In the genomic region with DNA sequence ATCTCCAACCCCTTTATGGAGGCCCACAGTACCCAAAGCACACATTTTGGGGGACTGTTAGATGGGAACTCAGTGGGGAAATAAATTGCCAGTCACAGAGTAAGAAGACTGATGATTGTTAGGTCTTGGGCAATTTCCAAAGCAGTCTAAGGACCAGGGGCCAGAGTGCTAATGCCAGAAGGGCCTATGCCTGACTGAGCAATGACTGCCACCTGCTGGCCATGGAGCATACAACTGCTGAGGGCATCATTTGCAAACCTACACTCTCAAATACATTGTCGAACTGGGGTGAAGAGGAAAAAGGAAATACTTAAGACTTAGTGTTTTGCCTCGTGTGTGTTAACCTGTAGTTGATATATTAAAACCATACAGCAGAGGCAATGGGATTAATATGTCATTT, we compare ENCODE assay signal across 11 mouse cellular contexts. TPM values are rescaled to one million over a fixed set of nuclear protein-coding genes. Genes with fewer than 3 reads are reported as not detected.
A peak's percentile ranks its signal among the peaks of the same experiment; 100 is the strongest.
DNase-seq lines count a peak whose midpoint lies in the region; ATAC-seq and TF ChIP-seq lines count a peak whose summit lies in the region.
"Not testable (repeated sequence)": the region's sequence is repeated elsewhere in the genome, so short reads cannot be mapped to it uniquely, and the experiment has no call there.
"Had no signal": no experiment of that assay in that cellular context is flagged by ENCODE, and none has a peak within 500 bp of the region (broad histone marks: within the 10 kb centered on the region; RNA-seq: fewer than 3 reads in every experiment).

No protein-coding gene starts in this region.

- not testable (repeated sequence) for H3K4me3 ChIP-seq in forebrain, postnatal 0 days (ENCODE audit: low read depth, low read length); hindbrain, embryonic 15.5 days

- TF ChIP-seq CTCF in forebrain, postnatal 0 days (IDR thresholded peaks at IDR 0.05; ENCODE audit: low read depth), result peak; percentile 58

- 39% methylated on average over 2 of the region's 2 CpGs for WGBS in forebrain, postnatal 0 days
- 34% methylated on average over 2 of the region's 2 CpGs for whole genome bisulfite sequencing in hindbrain, embryonic 15.5 days

- not testable (repeated sequence) for H3K36me3 ChIP-seq in forebrain, postnatal 0 days (ENCODE audit: insufficient read depth); hindbrain, embryonic 15.5 days

- not testable (repeated sequence) for H3K27ac ChIP-seq in forebrain, postnatal 0 days (ENCODE audit: low read depth, low read length); hindbrain, embryonic 15.5 days (replicated peaks)

- DNase-seq in cerebellum, postnatal 25 days, result peak; percentile 27 to 73
- DNase-seq in forebrain, postnatal 0 days, result peak; percentile 31
- peak; percentile 31 to 58 for DNase-seq in layer of hippocampus, postnatal 10 days (ENCODE audit: low spot score in 2 of 2)
- peak; percentile 10 for DNase-seq in right cerebral cortex, adult 18-20 months
- DNase-seq in yolk sac, embryonic 10.5 days (ENCODE audit: low spot score), result peak; percentile 5

- H3K4me1 ChIP-seq in forebrain, postnatal 0 days (ENCODE audit: insufficient read depth); hindbrain, embryonic 15.5 days (replicated peaks): not testable (repeated sequence)

- not testable (repeated sequence) for H3K4me2 ChIP-seq in forebrain, postnatal 0 days (ENCODE audit: low read depth); hindbrain, embryonic 15.5 days

- ATAC-seq in activated CD4-positive, CD25-positive, alpha-beta regulatory T cell, adult 4 months, result peak; percentile 63
- ATAC-seq in forebrain, postnatal 0 days, result peak; percentile 59; the same call in 1 of the 2 replicates
- ATAC-seq in hindbrain, embryonic 15.5 days (ENCODE audit: low FRiP score, low read depth), result peak; percentile 63
- peak; percentile 98 for ATAC-seq in megakaryocyte, adult 5-6 weeks (ENCODE audit: poor library complexity, severe bottlenecking)

- not testable (repeated sequence) for H3K9ac ChIP-seq in forebrain, postnatal 0 days; hindbrain, embryonic 15.5 days

- H3K9me3 ChIP-seq in forebrain, postnatal 0 days (ENCODE audit: low read length); hindbrain, embryonic 15.5 days: not testable (repeated sequence)

- H3K27me3 ChIP-seq in forebrain, postnatal 0 days (ENCODE audit: insufficient read depth, low read length); hindbrain, embryonic 15.5 days: not testable (repeated sequence)

RNA-seq across cellular contexts. Expression of a gene that starts 32.4 kb away (rescaled TPM):
- 10 to 100 TPM; 23.0 to 34.5 TPM for polyA plus RNA-seq in activated CD4-positive, CD25-positive, alpha-beta regulatory T cell, adult 4 months (2017; shearing (Covaris generic))
- 0.33 and 0.54 TPM in 2 replicates for total RNA-seq in forebrain, postnatal 0 days (2014; rRNA removed)
- polyA plus RNA-seq in forebrain, postnatal 0 days (2015; fragmentation: Nextera tagmentation; extraction: Ambion mirVana), result 0.50 and 0.54 TPM in 2 replicates
- polyA plus RNA-seq in hindbrain, embryonic 15.5 days (2015; fragmentation: Nextera tagmentation; extraction: Ambion mirVana), result 0.43 and 1.3 TPM in 2 replicates
- total RNA-seq in layer of hippocampus, postnatal 10 days (2021), result under 1 TPM; 0.47 to 0.91 TPM
- total RNA-seq in megakaryocyte, adult 5-6 weeks (2015), result 890 and 891 TPM in 2 replicates
- total RNA-seq in megakaryocyte, adult 5-6 weeks (2017), result 1,069 and 1,126 TPM in 2 replicates

RNA-seq across cellular contexts. Expression of a gene that starts 52.2 kb away (rescaled TPM):
- not detected for polyA plus RNA-seq in activated CD4-positive, CD25-positive, alpha-beta regulatory T cell, adult 4 months (2017; shearing (Covaris generic))
- not detected in 2 replicates for total RNA-seq in forebrain, postnatal 0 days (2014; rRNA removed)
- polyA plus RNA-seq in forebrain, postnatal 0 days (2015; fragmentation: Nextera tagmentation; extraction: Ambion mirVana), result not detected in 2 replicates
- polyA plus RNA-seq in hindbrain, embryonic 15.5 days (2015; fragmentation: Nextera tagmentation; extraction: Ambion mirVana), result not detected in 2 replicates
- not detected for total RNA-seq in layer of hippocampus, postnatal 10 days (2021)
- total RNA-seq in megakaryocyte, adult 5-6 weeks (2015), result not detected in 2 replicates
- not detected in 2 replicates for total RNA-seq in megakaryocyte, adult 5-6 weeks (2017)
- total RNA-seq: heart, postnatal 25 days had no signal
- polyA plus RNA-seq: embryonic facial prominence, embryonic 13.5 days; liver, embryonic 12.5 days had no signal

Comparison
In these comparisons a context has a peak if more than half of its experiments do, and no peak if none do; other contexts are left out.
1. RNA of a gene that starts 32.4 kb away (total RNA-seq): 890 to 1,126 TPM in megakaryocyte, adult 5-6 weeks; 0.47 to 0.91 TPM in layer of hippocampus, postnatal 10 days and 0.33 to 0.54 TPM in forebrain, postnatal 0 days; every median in the first group is over 100 times any median in the second.
2. Peak in every context shown above with its lines, with median percentiles within 50 percentile points of each other: ATAC-seq and DNase-seq.